Mouse (Mus musculus) thymus, postnatal 0 days (tissue): ENCODE data around the gene H3f3a. TPM values are rescaled to one million over a fixed set of nuclear protein-coding genes. Genes with fewer than 3 reads are reported as not detected.
"Not testable (repeated sequence)": the region's sequence is repeated elsewhere in the genome, so short reads cannot be mapped to it uniquely, and the experiment has no call there.

Source experiments
- DNase-seq: peaks from one replicate; pipeline ENCODE4 v3.0.0-alpha.2; 2015; ENCODE audit warnings: low spot score
- polyA plus RNA-seq: library from polyadenylated mRNA; unstranded; fragments of >200 nt; fragmentation: Nextera tagmentation; extraction: Ambion mirVana; gene quantifications from 2 replicates; pipeline ENCODE4 v1.2.1, GENCODE M21; 2015

Gene H3f3a
- 2,900 and 2,949 TPM in 2 replicates for polyA plus RNA-seq

GRCm38 (mm10) chr1:180813885-180814740 is at the start of gene H3f3a:
Gene H3f3a (minus strand): TSS chr1:180813943.
- DNase-seq, result peak; percentile 69

- DNase-seq, result no peak
Measured at GRCm38 (mm10) chr1:180860030-180860429, 46.3 kb upstream of the H3f3a start.

- no peak for DNase-seq
Measured at GRCm38 (mm10) chr1:180858763-180859162, 45.0 kb upstream of the H3f3a start.

GRCm38 (mm10) chr1:180850316-180851270 is 36.9 kb upstream of the H3f3a start, which contains the start of gene Sde2:
Gene Sde2 (plus strand): TSS chr1:180851127.
- DNase-seq, result peak; percentile 100

GRCm38 (mm10) chr1:180849701-180850301 is 36.1 kb upstream of the H3f3a start:
- no peak for DNase-seq

GRCm38 (mm10) chr1:180848511-180849241 is 34.9 kb upstream of the H3f3a start:
- peak; percentile 63 for DNase-seq

GRCm38 (mm10) chr1:180848114-180848510 is 34.4 kb upstream of the H3f3a start:
- peak; percentile 81 for DNase-seq

GRCm38 (mm10) chr1:180841561-180842300 is 28.0 kb upstream of the H3f3a start:
- no peak for DNase-seq

- DNase-seq, result no peak
Measured at GRCm38 (mm10) chr1:180839201-180839910, 25.6 kb upstream of the H3f3a start.

GRCm38 (mm10) chr1:180838014-180838413 is 24.3 kb upstream of the H3f3a start:
- DNase-seq, result no peak

GRCm38 (mm10) chr1:180837186-180837585 is 23.4 kb upstream of the H3f3a start:
- no peak for DNase-seq

- not testable (repeated sequence) for DNase-seq
Measured at GRCm38 (mm10) chr1:180836467-180836866, 22.7 kb upstream of the H3f3a start.

- no peak for DNase-seq
Measured at GRCm38 (mm10) chr1:180835273-180836015, 21.7 kb upstream of the H3f3a start.

GRCm38 (mm10) chr1:180830588-180831346 is 17.0 kb upstream of the H3f3a start:
- DNase-seq, result no peak

GRCm38 (mm10) chr1:180830175-180830574 is 16.4 kb upstream of the H3f3a start:
- DNase-seq, result no peak

- peak; percentile 48 for DNase-seq
Measured at GRCm38 (mm10) chr1:180829775-180830174, 16.0 kb upstream of the H3f3a start.

GRCm38 (mm10) chr1:180826634-180827033 is 12.9 kb upstream of the H3f3a start:
- no peak for DNase-seq

- peak; percentile 72 for DNase-seq
Measured at GRCm38 (mm10) chr1:180824721-180825120, 11.0 kb upstream of the H3f3a start.
